Mouse (Mus musculus): ENCODE measurements around the gene Ndufa13.

GRCm38 (mm10) chr8:69880841-69881240 lies 21.5 kb downstream of the Ndufa13 start:
- TF ChIP-seq CTCF (IDR thresholded peaks at IDR 0.05; ENCODE audit: low read depth): no peak
- TF ChIP-seq EP300 (optimal IDR thresholded peaks at IDR 0.05): no peak

Measured in stomach, postnatal 0 days (tissue).